Mouse (Mus musculus) liver, adult 2 months (tissue): Measurements from ENCODE around the gene Fis1. TPM values are rescaled to one million over a fixed set of nuclear protein-coding genes. Genes with fewer than 3 reads are reported as not detected.

Experiments used
- DNase-seq: peaks from one replicate; pipeline ENCODE4 v3.0.0-alpha.2; 2011; ENCODE audit warnings: low read depth, low spot score; ENCODE audit errors: extremely low read depth
- H3K27ac ChIP-seq: fragments of 200-500 bp; replicated peaks from 2 replicates; pipeline ENCODE4 v1.5.1; 2012; ENCODE audit warnings: low read depth, mild to moderate bottlenecking, control low read depth, inconsistent platforms, low read length; ENCODE audit not compliant: insufficient read depth
- H3K27me3 ChIP-seq: fragments of 200-500 bp; 2 replicates; pipeline ENCODE4 v1.6.1; 2012; ENCODE audit warnings: mild to moderate bottlenecking, moderate library complexity, low read length, inconsistent platforms; ENCODE audit not compliant: control insufficient read depth, insufficient read depth
- H3K36me3 ChIP-seq: fragments of 200-500 bp; 2 replicates; pipeline ENCODE4 v1.6.1; 2012; ENCODE audit warnings: low read length, inconsistent platforms; ENCODE audit not compliant: control insufficient read depth, insufficient read depth
- H3K4me1 ChIP-seq: fragments of 200-500 bp; 2 replicates; pipeline ENCODE4 v1.6.1; 2011; ENCODE audit warnings: low read length; ENCODE audit not compliant: control insufficient read depth, insufficient read depth
- H3K4me3 ChIP-seq: fragments of 200-500 bp; 2 replicates; pipeline ENCODE4 v1.5.1; 2011; ENCODE audit warnings: low read depth, mild to moderate bottlenecking, control low read depth, low read length, moderate library complexity; ENCODE audit not compliant: insufficient read depth
- H3K79me2 ChIP-seq: fragments of 200-500 bp; 2 replicates; pipeline ENCODE4 v1.6.1; 2012; ENCODE audit warnings: inconsistent platforms, mild to moderate bottlenecking, low read length, moderate library complexity; ENCODE audit not compliant: control insufficient read depth, insufficient read depth
- H3K9ac ChIP-seq: fragments of 200-500 bp; 2 replicates; pipeline ENCODE4 v1.6.1; 2012; ENCODE audit warnings: low read depth, mild to moderate bottlenecking, control low read depth, inconsistent platforms, low read length
- CTCF ChIP-seq: fragments of 200-500 bp; IDR thresholded peaks from 2 replicates; pipeline ENCODE4 v1.5.1; 2011; ENCODE audit warnings: low read depth, low read length, control low read depth
- POLR2A ChIP-seq: fragments of 200-500 bp; IDR thresholded peaks from 2 replicates; pipeline ENCODE4 v1.6.1; 2011; ENCODE audit warnings: low read length, control low read depth; ENCODE audit not compliant: insufficient read depth; ENCODE audit errors: extremely low read depth
- WGBS: fragments of 180-500 bp; shearing (Covaris S2); methylation state at CpG from one replicate; pipeline ENCODE4 v1.1.7; 2018; 5-methylcytosine and 5-hydroxymethylcytosine counted together
- polyA plus RNA-seq: library from polyadenylated mRNA; depleted of rRNA; stranded (reverse); fragments of >200 nt; gene quantifications from 2 replicates; pipeline ENCODE4 v1.2.3, GENCODE M21; 2012
- total RNA-seq: library from RNA; depleted of rRNA; stranded (reverse); fragments of >200 nt; gene quantifications from 2 replicates; pipeline ENCODE4 v1.2.3, GENCODE M21; 2014

Gene Fis1
- total and polyA plus RNA-seq, 2 experiments = 112 to 115 TPM

DNA sequence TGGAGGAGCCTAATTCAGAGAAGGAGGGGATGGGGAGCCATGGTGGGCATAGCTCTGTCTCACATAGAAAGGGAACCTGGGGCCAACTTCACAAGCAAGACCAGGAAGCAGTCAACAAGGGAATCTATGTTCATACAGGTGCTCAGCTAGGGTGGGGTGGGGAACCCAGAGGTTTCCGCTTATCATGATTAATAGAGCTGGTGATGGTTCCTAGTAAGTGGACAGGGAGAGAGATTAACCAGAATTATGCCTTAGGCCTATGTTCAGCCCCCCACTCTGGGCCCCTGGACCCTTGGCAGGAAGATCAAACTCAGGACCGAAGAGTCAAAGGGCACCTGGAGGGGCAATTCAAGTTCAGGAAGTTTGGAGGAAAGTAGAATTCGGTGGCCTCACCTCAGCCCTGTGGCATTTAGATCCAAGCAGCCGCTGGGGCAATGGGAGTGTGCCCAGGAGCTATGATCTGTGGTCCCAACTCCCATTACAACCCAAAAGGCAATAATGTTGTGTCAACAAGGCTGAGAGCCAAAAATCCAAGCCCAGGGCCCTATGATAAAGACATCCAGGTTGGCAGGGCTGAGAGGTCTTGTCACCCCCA is 13.9 kb downstream of the Fis1 start:
- Histone ChIP-seq H3K36me3 (peaks cover 2% of the 10 kb centered on the region; the same call in 1 of the 2 replicates), H3K79me2 (no peaks in the 10 kb centered on the region), H3K4me1 (peaks cover 8% of the 10 kb centered on the region; the same call in 1 of the 2 replicates), H3K27me3 (no peaks in the 10 kb centered on the region), H3K4me3 (no peak overlapping the region), H3K9ac (no peak overlapping the region), H3K27ac (peak overlapping the region; percentile 18)
- TF ChIP-seq POLR2A (no peak), CTCF (no peak)
- WGBS = 80% methylated on average over 4 of the region's 4 CpGs
- DNase-seq = no peak

DNA sequence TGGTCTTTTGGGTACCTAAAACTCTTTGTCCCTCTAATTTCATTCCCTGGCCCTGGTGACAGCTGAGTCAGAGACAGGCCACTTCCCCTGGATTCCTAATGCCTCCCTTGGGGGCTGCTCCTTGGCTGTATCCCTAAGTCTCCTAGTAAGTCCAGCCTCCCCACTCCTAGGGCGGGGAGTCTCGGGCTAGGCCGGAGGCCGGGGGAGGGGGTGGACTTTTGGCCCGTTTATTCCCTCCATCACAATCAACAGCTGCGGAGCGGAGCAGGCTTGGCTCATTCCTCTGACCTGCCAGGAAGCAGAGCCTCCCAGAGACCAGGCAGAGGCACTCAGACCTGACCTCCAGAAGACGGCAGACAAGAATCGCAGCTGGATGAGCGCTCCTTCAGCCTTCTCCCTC is 14.5 kb downstream of the Fis1 start:
- H3K36me3 ChIP-seq = peaks cover 2% of the 10 kb centered on the region; the same call in 1 of the 2 replicates
- TF ChIP-seq POLR2A (no peak), CTCF (no peak)
- no peaks in the 10 kb centered on the region for H3K27me3 ChIP-seq
- H3K27ac ChIP-seq = no peak overlapping the region
- no peak overlapping the region for H3K4me3 ChIP-seq
- DNase-seq = no peak
- H3K79me2 ChIP-seq = no peaks in the 10 kb centered on the region
- WGBS = 54% methylated on average over 10 of the region's 10 CpGs
- H3K4me1 ChIP-seq = peaks cover 8% of the 10 kb centered on the region; the same call in 1 of the 2 replicates
- no peak overlapping the region for H3K9ac ChIP-seq

DNA sequence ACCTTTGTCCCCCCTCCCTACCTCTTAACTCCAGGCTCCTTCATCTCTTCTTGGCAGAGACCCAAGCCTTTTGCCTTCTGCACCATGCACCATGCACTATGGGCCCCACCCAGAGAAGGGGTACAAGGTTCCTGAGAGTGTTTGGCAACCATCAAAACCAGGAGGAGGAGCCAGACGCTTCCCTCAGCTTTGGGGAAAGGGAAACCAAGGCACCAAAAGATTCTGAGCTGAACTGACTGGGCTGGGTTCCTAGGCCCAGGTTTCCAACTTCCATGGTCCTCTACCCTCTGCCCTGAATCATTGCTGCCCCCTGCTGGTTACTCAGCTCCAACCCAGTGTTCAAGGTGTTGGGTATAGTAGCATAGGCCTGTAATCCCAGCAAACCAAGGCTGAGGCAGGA is 17.6 kb downstream of the Fis1 start:
- 57% methylated on average over 1 of the region's 1 CpGs for WGBS
- Histone ChIP-seq H3K27me3 (no peaks in the 10 kb centered on the region), H3K9ac (no peak overlapping the region), H3K36me3 (no peaks in the 10 kb centered on the region), H3K4me1 (no peaks in the 10 kb centered on the region), H3K4me3 (no peak overlapping the region), H3K79me2 (no peaks in the 10 kb centered on the region), H3K27ac (no peak overlapping the region)
- DNase-seq = peak; percentile 58
- TF ChIP-seq CTCF (peak; percentile 91), POLR2A (no peak)

DNA sequence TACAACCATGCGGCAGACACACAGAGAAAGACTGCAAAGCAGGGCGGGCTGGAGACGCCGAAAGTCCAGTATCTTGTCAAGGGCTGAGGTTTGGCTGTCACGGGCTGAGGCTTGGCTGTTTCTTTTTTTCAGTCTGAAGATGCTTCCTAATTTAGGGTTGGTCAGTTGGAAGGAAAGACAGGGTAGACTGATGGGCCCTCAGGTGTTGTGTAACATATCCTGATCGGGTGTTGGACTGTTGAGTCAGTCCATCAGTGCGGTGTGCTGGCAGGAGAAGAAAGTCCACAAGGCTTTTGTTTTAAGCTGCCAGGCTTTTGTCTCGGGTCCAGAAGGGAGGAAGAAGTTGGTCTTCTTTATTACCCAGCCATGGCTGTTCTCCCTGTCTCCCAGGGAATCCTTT is 20.6 kb downstream of the Fis1 start:
- Histone ChIP-seq H3K36me3 (no peaks in the 10 kb centered on the region), H3K9ac (no peak overlapping the region), H3K27ac (no peak overlapping the region), H3K4me1 (no peaks in the 10 kb centered on the region), H3K4me3 (no peak overlapping the region), H3K27me3 (no peaks in the 10 kb centered on the region), H3K79me2 (no peaks in the 10 kb centered on the region)
- TF ChIP-seq POLR2A = no peak
- no peak for TF ChIP-seq CTCF
- DNase-seq = no peak
- 55% methylated on average over 8 of the region's 8 CpGs for WGBS

DNA sequence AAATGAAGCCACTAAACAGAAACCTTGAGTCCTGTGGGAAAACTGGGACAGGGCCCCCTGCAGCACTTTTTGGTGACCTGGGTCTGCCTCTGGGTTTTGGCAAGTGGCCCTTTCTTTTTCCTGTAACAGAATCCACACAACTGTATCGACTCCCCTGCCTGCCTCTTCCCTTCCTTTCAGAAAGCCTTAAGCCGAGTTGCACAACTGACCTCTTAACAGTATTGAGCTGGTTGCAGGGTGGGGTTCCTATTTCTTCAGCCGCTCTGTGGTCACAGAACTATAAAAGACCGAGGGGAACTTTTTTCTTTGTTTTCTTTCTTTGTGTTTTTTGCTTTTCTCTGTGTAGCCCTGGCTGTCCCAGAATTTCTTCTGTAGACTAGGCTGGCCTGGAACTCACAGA is 24.7 kb downstream of the Fis1 start:
- Histone ChIP-seq H3K4me3 (no peak overlapping the region), H3K27ac (no peak overlapping the region), H3K4me1 (no peaks in the 10 kb centered on the region), H3K9ac (no peak overlapping the region), H3K36me3 (peaks cover 9% of the 10 kb centered on the region; the same call in 1 of the 2 replicates), H3K79me2 (no peaks in the 10 kb centered on the region), H3K27me3 (no peaks in the 10 kb centered on the region)
- no peak for DNase-seq
- TF ChIP-seq CTCF = no peak
- TF ChIP-seq POLR2A = no peak
- 66% methylated on average over 4 of the region's 4 CpGs for WGBS

DNA sequence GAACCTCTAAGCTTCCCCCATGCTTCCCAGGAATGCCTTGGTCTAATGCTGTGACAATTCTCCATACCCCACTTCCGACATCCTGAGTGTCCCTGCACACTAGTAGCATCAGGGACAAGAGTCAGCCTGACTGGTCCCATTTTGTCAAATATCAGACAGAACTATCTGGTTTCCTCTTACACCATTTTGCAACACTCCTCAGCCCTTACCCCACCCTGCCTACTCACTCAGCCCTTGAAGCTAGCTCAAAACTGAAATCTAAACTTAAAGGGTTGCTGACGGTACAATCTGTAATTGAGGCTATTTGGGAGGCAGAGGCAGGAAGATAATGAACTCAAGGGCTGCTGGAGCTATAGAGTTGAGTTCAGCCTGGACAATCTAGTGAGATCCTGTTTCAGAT is 26.7 kb downstream of the Fis1 start:
- Histone ChIP-seq H3K27ac (no peak overlapping the region), H3K79me2 (no peaks in the 10 kb centered on the region), H3K4me3 (no peak overlapping the region), H3K4me1 (no peaks in the 10 kb centered on the region), H3K9ac (no peak overlapping the region), H3K27me3 (no peaks in the 10 kb centered on the region), H3K36me3 (peaks cover 9% of the 10 kb centered on the region; the same call in 1 of the 2 replicates)
- TF ChIP-seq CTCF (no peak), POLR2A (no peak)
- no peak for DNase-seq
- whole genome bisulfite sequencing = 88% methylated on average over 2 of the region's 2 CpGs
